Comparison of ENCODE assay signal across 1 mouse cellular context in genomic region chr17:29323625-29324024, GRCm38 (mm10).
TF ChIP-seq lines count a peak whose summit lies in the region.

No protein-coding gene starts in this region.

TF ChIP-seq in MEL, 35 proteins besides CTCF, POLR2A, EP300 and RAD21:
- peak; percentile 93 for TF ChIP-seq ZNF384 (IDR thresholded peaks at IDR 0.05; ENCODE audit: low read depth, low read length)
- TF ChIP-seq GATA1 (IDR thresholded peaks at IDR 0.05; ENCODE audit: low read depth, low read length) = peak; percentile 67
- TF ChIP-seq CHD2 (IDR thresholded peaks at IDR 0.05; ENCODE audit: low read length) = no peak
- peak; percentile 68 for TF ChIP-seq TCF12 (IDR thresholded peaks at IDR 0.05; ENCODE audit: low read depth, low read length)
- peak; percentile 69; the same call in 1 of the 2 replicates for TF ChIP-seq MEF2A (IDR thresholded peaks at IDR 0.05; ENCODE audit: extremely low read depth, insufficient replicate concordance, low read depth, low read length, poor library complexity, severe bottlenecking)
- peak; percentile 55 for TF ChIP-seq ETS1 (IDR thresholded peaks at IDR 0.05; ENCODE audit: low read depth, low read length)
- TF ChIP-seq KAT2A (conservative IDR thresholded peaks at IDR 0.05; ENCODE audit: low read depth, low read length) = no peak
- TF ChIP-seq TAL1 (IDR thresholded peaks at IDR 0.05; ENCODE audit: low read length) = peak; percentile 33
- no peak for TF ChIP-seq E2F4 (IDR thresholded peaks at IDR 0.05; ENCODE audit: borderline replicate concordance, low read depth, low read length)
- no peak for TF ChIP-seq GABPA (IDR thresholded peaks at IDR 0.05; ENCODE audit: low read depth, low read length)
- no peak for TF ChIP-seq ELF1 (IDR thresholded peaks at IDR 0.05; ENCODE audit: low read depth, low read length)
- TF ChIP-seq MXI1 (IDR thresholded peaks at IDR 0.05; ENCODE audit: low read depth, low read length) = no peak
- no peak for TF ChIP-seq SIN3A (IDR thresholded peaks at IDR 0.05; ENCODE audit: low read length)
- TF ChIP-seq MAZ (IDR thresholded peaks at IDR 0.05; ENCODE audit: low read depth, low read length) = no peak
